ENCODE assay signal across 25 mouse cellular contexts in genomic region chr12:8365905-8366576, GRCm38 (mm10). TPM values are rescaled to one million over a fixed set of nuclear protein-coding genes. Genes with fewer than 3 reads are reported as not detected.
DNase-seq lines count a peak whose midpoint lies in the region; ATAC-seq and TF ChIP-seq lines count a peak whose summit lies in the region.
"Had no signal": no experiment of that assay in that cellular context is flagged by ENCODE, and none has a peak within 500 bp of the region (broad histone marks: within the 10 kb centered on the region; RNA-seq: fewer than 3 reads in every experiment).

No protein-coding gene starts in this region.

- WGBS in hindbrain, embryonic 10.5 days, result 84% methylated on average over 5 of the region's 5 CpGs
- 82% methylated on average over 5 of the region's 5 CpGs for WGBS in hindbrain, embryonic 16.5 days
- WGBS in liver, postnatal 0 days (ENCODE audit: insufficient replicate concordance), result 61% methylated on average over 5 of the region's 5 CpGs
- WGBS in midbrain, embryonic 11.5 days, result 74% methylated on average over 5 of the region's 5 CpGs
- WGBS in midbrain, embryonic 13.5 days, result 85% methylated on average over 5 of the region's 5 CpGs
- WGBS in small intestine, adult 2 months, result 26% methylated on average over 5 of the region's 5 CpGs

- TF ChIP-seq CTCF in liver, postnatal 0 days (IDR thresholded peaks at IDR 0.05; ENCODE audit: low read depth), result no peak
- no peak for TF ChIP-seq CTCF in small intestine, adult 2 months (IDR thresholded peaks at IDR 0.05; ENCODE audit: extremely low read depth, insufficient read length, insufficient replicate concordance, low read depth, low read length)

- no peak for DNase-seq in hindbrain, embryonic 10.5 days (ENCODE audit: low spot score)
- no peak for DNase-seq in liver, postnatal 0 days
- no peak for DNase-seq in liver
- peak; percentile 80 for DNase-seq in midbrain, embryonic 11.5 days (ENCODE audit: low spot score, missing footprints)
- DNase-seq in cerebellum, adult 11 months, result no peak
- DNase-seq: B cell, adult 2 months; cerebellum, adult 8-10 months; cerebellum, postnatal 36 days; forebrain, postnatal 0 days; gastrocnemius, postnatal 14 days; heart, postnatal 10 days; heart, postnatal 36 days had no signal

- no peaks in the 10 kb centered on the region for H3K9me3 ChIP-seq in hindbrain, embryonic 10.5 days
- no peaks in the 10 kb centered on the region for H3K9me3 ChIP-seq in hindbrain, embryonic 16.5 days (ENCODE audit: control insufficient read depth, low read length)
- H3K9me3 ChIP-seq in liver, postnatal 0 days (ENCODE audit: low read length), result no peaks in the 10 kb centered on the region
- H3K9me3 ChIP-seq in midbrain, embryonic 11.5 days (ENCODE audit: control insufficient read depth, low read length), result no peaks in the 10 kb centered on the region
- H3K9me3 ChIP-seq in midbrain, embryonic 13.5 days, result no peaks in the 10 kb centered on the region
- H3K9me3 ChIP-seq: embryonic facial prominence, embryonic 10.5 days; embryonic facial prominence, embryonic 13.5 days; forebrain, embryonic 13.5 days; G1E; heart, embryonic 12.5 days; heart, embryonic 15.5 days had no signal

- H3K9ac ChIP-seq in hindbrain, embryonic 16.5 days (ENCODE audit: low read depth, low read length), result no peak overlapping the region
- no peak overlapping the region for H3K9ac ChIP-seq in liver, postnatal 0 days (replicated peaks)
- no peak overlapping the region for H3K9ac ChIP-seq in midbrain, embryonic 11.5 days (ENCODE audit: low read length)
- no peak overlapping the region for H3K9ac ChIP-seq in midbrain, embryonic 13.5 days (replicated peaks)
- H3K9ac ChIP-seq: embryonic facial prominence, embryonic 13.5 days; forebrain, embryonic 13.5 days; forebrain, postnatal 0 days; heart, embryonic 12.5 days; heart, embryonic 15.5 days; hindbrain, embryonic 14.5 days had no signal

- TF ChIP-seq EP300 in liver, postnatal 0 days (IDR thresholded peaks at IDR 0.05; ENCODE audit: low read depth), result no peak

- peaks cover 10% of the 10 kb centered on the region; the same call in 1 of the 2 replicates for H3K27me3 ChIP-seq in hindbrain, embryonic 10.5 days (ENCODE audit: insufficient read depth, poor library complexity, severe bottlenecking)
- no peaks in the 10 kb centered on the region for H3K27me3 ChIP-seq in hindbrain, embryonic 16.5 days (replicated peaks; ENCODE audit: control insufficient read depth, insufficient read depth, low read length)
- H3K27me3 ChIP-seq in liver, postnatal 0 days (ENCODE audit: insufficient read depth, low read length), result no peaks in the 10 kb centered on the region
- H3K27me3 ChIP-seq in midbrain, embryonic 11.5 days (ENCODE audit: control insufficient read depth, insufficient read depth, low read length), result no peaks in the 10 kb centered on the region
- H3K27me3 ChIP-seq in midbrain, embryonic 13.5 days, result no peaks in the 10 kb centered on the region
- H3K27me3 ChIP-seq in small intestine, adult 2 months (ENCODE audit: control insufficient read depth, insufficient read depth, low read length), result no peaks in the 10 kb centered on the region
- H3K27me3 ChIP-seq: CH12.LX; embryonic facial prominence, embryonic 13.5 days; forebrain, embryonic 13.5 days; heart, embryonic 12.5 days; heart, embryonic 15.5 days had no signal

- no peak for ATAC-seq in hindbrain, embryonic 16.5 days
- peak; percentile 72 for ATAC-seq in liver, postnatal 0 days
- ATAC-seq in midbrain, embryonic 11.5 days (ENCODE audit: low FRiP score), result no peak
- ATAC-seq in midbrain, embryonic 13.5 days, result no peak
- ATAC-seq: forebrain, embryonic 13.5 days; forebrain, postnatal 0 days had no signal

- no peak for TF ChIP-seq POLR2A in small intestine, adult 2 months (IDR thresholded peaks at IDR 0.05; ENCODE audit: low read depth, low read length)

- H3K27ac ChIP-seq in hindbrain, embryonic 10.5 days, result peak overlapping the region; percentile 84; the same call in 1 of the 2 replicates
- no peak overlapping the region for H3K27ac ChIP-seq in hindbrain, embryonic 16.5 days (ENCODE audit: low read depth, low read length)
- H3K27ac ChIP-seq in liver, postnatal 0 days (ENCODE audit: low read depth), result no peak overlapping the region
- no peak overlapping the region for H3K27ac ChIP-seq in midbrain, embryonic 11.5 days (ENCODE audit: low read depth, low read length)
- no peak overlapping the region for H3K27ac ChIP-seq in midbrain, embryonic 13.5 days
- peak overlapping the region; percentile 76 for H3K27ac ChIP-seq in small intestine, adult 2 months (ENCODE audit: insufficient read depth, low read depth, low read length)
- H3K27ac ChIP-seq: embryonic facial prominence, embryonic 13.5 days; forebrain, embryonic 13.5 days; gastrocnemius, adult 2 months; heart, embryonic 15.5 days; hindbrain, embryonic 14.5 days had no signal

- H3K4me1 ChIP-seq in hindbrain, embryonic 10.5 days (replicated peaks), result peaks cover 33% of the 10 kb centered on the region
- no peaks in the 10 kb centered on the region; the same call in 1 of the 2 replicates for H3K4me1 ChIP-seq in hindbrain, embryonic 16.5 days (ENCODE audit: control insufficient read depth, insufficient read depth, low read depth, low read length)
- H3K4me1 ChIP-seq in liver, postnatal 0 days (ENCODE audit: insufficient read depth), result peaks cover 11% of the 10 kb centered on the region; the same call in 1 of the 2 replicates
- peaks cover 14% of the 10 kb centered on the region for H3K4me1 ChIP-seq in midbrain, embryonic 11.5 days (ENCODE audit: control insufficient read depth, insufficient read depth, low read length)
- peaks cover 16% of the 10 kb centered on the region for H3K4me1 ChIP-seq in midbrain, embryonic 13.5 days (replicated peaks)
- peaks cover 22% of the 10 kb centered on the region for H3K4me1 ChIP-seq in small intestine, adult 2 months (ENCODE audit: control insufficient read depth, insufficient read depth, insufficient read length, low read length)
- H3K4me1 ChIP-seq: heart, embryonic 15.5 days had no signal

- H3K36me3 ChIP-seq in hindbrain, embryonic 10.5 days, result no peaks in the 10 kb centered on the region
- no peaks in the 10 kb centered on the region for H3K36me3 ChIP-seq in hindbrain, embryonic 16.5 days (ENCODE audit: control insufficient read depth, insufficient read depth, low read length)
- H3K36me3 ChIP-seq in liver, postnatal 0 days (replicated peaks; ENCODE audit: insufficient read depth, low read length), result no peaks in the 10 kb centered on the region
- H3K36me3 ChIP-seq in midbrain, embryonic 11.5 days (ENCODE audit: control insufficient read depth, insufficient read depth, low read length), result no peaks in the 10 kb centered on the region
- no peaks in the 10 kb centered on the region for H3K36me3 ChIP-seq in midbrain, embryonic 13.5 days
- H3K36me3 ChIP-seq in small intestine, adult 2 months (ENCODE audit: control insufficient read depth, insufficient read depth, low read length), result no peaks in the 10 kb centered on the region
- H3K36me3 ChIP-seq: embryonic facial prominence, embryonic 10.5 days; embryonic facial prominence, embryonic 13.5 days; G1E; heart, embryonic 12.5 days; heart, embryonic 15.5 days had no signal

- no peak overlapping the region for H3K4me3 ChIP-seq in hindbrain, embryonic 10.5 days
- H3K4me3 ChIP-seq in hindbrain, embryonic 16.5 days (ENCODE audit: low read length), result no peak overlapping the region
- no peak overlapping the region for H3K4me3 ChIP-seq in liver, postnatal 0 days (ENCODE audit: low read depth, low read length)
- H3K4me3 ChIP-seq in midbrain, embryonic 11.5 days (ENCODE audit: low read depth, low read length), result no peak overlapping the region
- H3K4me3 ChIP-seq in midbrain, embryonic 13.5 days (replicated peaks), result no peak overlapping the region
- H3K4me3 ChIP-seq in small intestine, adult 2 months (ENCODE audit: low read depth, low read length), result no peak overlapping the region
- H3K4me3 ChIP-seq: embryonic facial prominence, embryonic 10.5 days; embryonic facial prominence, embryonic 13.5 days; erythroblast, embryonic 14.5 days; forebrain, embryonic 13.5 days; gastrocnemius, adult 2 months; heart, embryonic 12.5 days; heart, embryonic 15.5 days had no signal

- H3K4me2 ChIP-seq in hindbrain, embryonic 16.5 days (ENCODE audit: low read length), result no peak overlapping the region
- H3K4me2 ChIP-seq in liver, postnatal 0 days (ENCODE audit: low read depth, low read length), result no peak overlapping the region
- no peak overlapping the region for H3K4me2 ChIP-seq in midbrain, embryonic 11.5 days
- no peak overlapping the region for H3K4me2 ChIP-seq in midbrain, embryonic 13.5 days (replicated peaks)
- H3K4me2 ChIP-seq: embryonic facial prominence, embryonic 13.5 days; forebrain, embryonic 13.5 days; heart, embryonic 12.5 days; heart, embryonic 15.5 days; hindbrain, embryonic 14.5 days had no signal

RNA-seq across cellular contexts. Expression of gene Hs1bp3, which starts 52.8 kb away (rescaled TPM):
- polyA plus RNA-seq in hindbrain, embryonic 10.5 days (2016; fragmentation: Nextera tagmentation; extraction: Ambion mirVana), result 14.2 and 16.7 TPM in 2 replicates
- polyA plus RNA-seq in hindbrain, embryonic 16.5 days (2015; fragmentation: Nextera tagmentation; extraction: Ambion mirVana), result 10.1 and 10.6 TPM in 2 replicates
- 3.2 and 3.7 TPM in 2 replicates for polyA plus RNA-seq in liver, postnatal 0 days (2015; fragmentation: Nextera tagmentation; extraction: Ambion mirVana)
- polyA plus RNA-seq in midbrain, embryonic 11.5 days (2014; fragmentation: Nextera tagmentation; extraction: Ambion mirVana), result 7.2 and 7.4 TPM in 2 replicates
- 7.7 and 9.0 TPM in 2 replicates for polyA plus RNA-seq in midbrain, embryonic 13.5 days (2015; fragmentation: Nextera tagmentation; extraction: Ambion mirVana)
- polyA plus RNA-seq in small intestine, adult 2 months (2012; rRNA removed), result 6.1 and 15.2 TPM in 2 replicates

Comparison
In these comparisons a context has a peak if more than half of its experiments do, and no peak if none do; other contexts are left out.
1. H3K27ac ChIP-seq: peak in hindbrain, embryonic 10.5 days (single experiment) and small intestine, adult 2 months (single experiment); none in hindbrain, embryonic 16.5 days (single experiment), liver, postnatal 0 days (single experiment), midbrain, embryonic 11.5 days (single experiment) and midbrain, embryonic 13.5 days (single experiment).